Mouse (Mus musculus) natural killer cell, adult 2 months (primary cell): Measurements from ENCODE around the gene Mageb1.
"Not testable (repeated sequence)": the region's sequence is repeated elsewhere in the genome, so short reads cannot be mapped to it uniquely, and the experiment has no call there.

Source experiments
- DNase-seq, 2 experiments: peaks; one replicate each; pipeline ENCODE4 v3.0.0; 2022; ENCODE audit warnings: low spot score in 2 of 2

The Mageb1 gene

GRCm38 (mm10) chrX:92016233-92016632 is at the start of gene Mageb1:
Gene Mageb1 (minus strand): TSS chrX:92016333.
- DNase-seq = not testable (repeated sequence)
